Mouse (Mus musculus) CH12.LX (cell line): ENCODE data around the gene Olfr1247. TPM values are rescaled to one million over a fixed set of nuclear protein-coding genes. Genes with fewer than 3 reads are reported as not detected.

ENCODE experiments used
- DNase-seq: peaks from one replicate; pipeline ENCODE4 v3.0.0-alpha.2; 2013; ENCODE audit errors: extremely low read depth
- H3K27ac ChIP-seq: 2 replicates; pipeline ENCODE4 v1.5.1; 2012; ENCODE audit warnings: low read depth, mild to moderate bottlenecking, control low read depth, moderate library complexity; ENCODE audit not compliant: insufficient read depth
- H3K27me3 ChIP-seq: replicated peaks from 2 replicates; pipeline ENCODE3; 2012; ENCODE audit warnings: inconsistent platforms
- H3K36me3 ChIP-seq, 2 experiments: replicated peaks in 1 of 2; 2 replicates each; pipeline versions ENCODE3 to v1.6.1; 2012; ENCODE audit warnings: inconsistent platforms in 1 of 2, low read length in 1 of 2, mild to moderate bottlenecking in 1 of 2, mixed read lengths in 1 of 2, moderate library complexity in 1 of 2; ENCODE audit not compliant: control insufficient read depth in 1 of 2, insufficient read depth in 1 of 2
- H3K4me1 ChIP-seq, 2 experiments: 2 replicates each; pipeline ENCODE4 v1.6.1; 2012; ENCODE audit warnings: inconsistent platforms in 1 of 2, moderate library complexity in 1 of 2; ENCODE audit not compliant: insufficient read depth in 2 of 2, control insufficient read depth in 1 of 2
- H3K4me2 ChIP-seq: 2 replicates; pipeline ENCODE4 v1.6.1; 2012; ENCODE audit warnings: low read depth, mild to moderate bottlenecking, control low read depth; ENCODE audit not compliant: poor library complexity, insufficient read depth, severe bottlenecking
- H3K4me3 ChIP-seq, 3 experiments: fragments of 150-350 bp in 1 of 3; sonication (generic) in 1 of 3; replicated peaks in 1 of 3; 2 replicates each; pipeline versions ENCODE3 to v1.5.1; 2011 to 2012; ENCODE audit warnings: low read depth in 2 of 3, low read length in 2 of 3, mild to moderate bottlenecking in 2 of 3, moderate library complexity in 2 of 3, control low read depth in 1 of 3, improper control_type of control experiment in 1 of 3, inconsistent platforms in 1 of 3, mixed read lengths in 1 of 3; ENCODE audit not compliant: poor library complexity in 1 of 3
- H3K79me2 ChIP-seq: replicated peaks from 2 replicates; pipeline ENCODE4 v1.6.1; 2012; ENCODE audit warnings: mild to moderate bottlenecking, moderate library complexity; ENCODE audit not compliant: control insufficient read depth, poor library complexity, insufficient read depth, severe bottlenecking; ENCODE audit errors: extremely low read depth
- H3K9ac ChIP-seq: 2 replicates; pipeline ENCODE4 v1.6.1; 2012; ENCODE audit warnings: low read depth, mild to moderate bottlenecking, control low read depth, moderate library complexity; ENCODE audit not compliant: insufficient read depth
- H3K9me3 ChIP-seq: replicated peaks from 2 replicates; pipeline ENCODE3; 2012; ENCODE audit warnings: low read length, inconsistent platforms, mixed read lengths
- CHD1 ChIP-seq: IDR thresholded peaks from 2 replicates; pipeline ENCODE4 v1.6.1; 2012; ENCODE audit warnings: low read depth, low read length, improper control_type of control experiment, inconsistent platforms
- CHD2 ChIP-seq: IDR thresholded peaks from 2 replicates; pipeline ENCODE4 v1.6.1; 2011; ENCODE audit warnings: low read length, improper control_type of control experiment
- CTCF ChIP-seq, 2 experiments: IDR thresholded peaks in 1 of 2; conservative IDR thresholded peaks in 1 of 2; 2 replicates each; pipeline ENCODE4 v1.5.1; 2011 to 2012; ENCODE audit warnings: low read depth in 2 of 2, low read length in 2 of 2, improper control_type of control experiment in 1 of 2, inconsistent platforms in 1 of 2, mild to moderate bottlenecking in 1 of 2, moderate library complexity in 1 of 2
- E2F4 ChIP-seq: IDR thresholded peaks from 2 replicates; pipeline ENCODE4 v1.6.1; 2011; ENCODE audit warnings: low read depth, low read length, improper control_type of control experiment; ENCODE audit not compliant: insufficient replicate concordance
- EP300 ChIP-seq: IDR thresholded peaks from 2 replicates; pipeline ENCODE4 v1.6.1; 2011; ENCODE audit warnings: low read length, improper control_type of control experiment
- ETS1 ChIP-seq: conservative IDR thresholded peaks from 2 replicates; pipeline ENCODE4 v1.6.1; 2012; ENCODE audit warnings: low read depth, mild to moderate bottlenecking, inconsistent platforms, low read length, improper control_type of control experiment, moderate library complexity
- KAT2A ChIP-seq: IDR thresholded peaks from 2 replicates; pipeline ENCODE4 v1.6.1; 2012; ENCODE audit warnings: low read length, improper control_type of control experiment, inconsistent platforms; ENCODE audit not compliant: insufficient replicate concordance
- MAFK ChIP-seq: IDR thresholded peaks from 2 replicates; pipeline ENCODE4 v1.6.1; 2011; ENCODE audit warnings: low read length, improper control_type of control experiment; ENCODE audit not compliant: insufficient replicate concordance
- MAX ChIP-seq: IDR thresholded peaks from 2 replicates; pipeline ENCODE4 v1.6.1; 2011; ENCODE audit warnings: low read length, improper control_type of control experiment
- MAZ ChIP-seq: IDR thresholded peaks from 2 replicates; pipeline ENCODE4 v1.6.1; 2012; ENCODE audit warnings: low read depth, mild to moderate bottlenecking, inconsistent platforms, low read length, improper control_type of control experiment, moderate library complexity
- MYC ChIP-seq: IDR thresholded peaks from 2 replicates; pipeline ENCODE4 v1.6.1; 2011; ENCODE audit warnings: low read depth, mild to moderate bottlenecking, improper control_type of control experiment, low read length
- NELFE ChIP-seq: IDR thresholded peaks from 2 replicates; pipeline ENCODE4 v1.6.1; 2011; ENCODE audit warnings: low read depth, low read length, improper control_type of control experiment
- NRF1 ChIP-seq: IDR thresholded peaks from 2 replicates; pipeline ENCODE4 v1.6.1; 2014; ENCODE audit warnings: low read depth, mild to moderate bottlenecking, inconsistent platforms, low read length, improper control_type of control experiment, moderate library complexity
- PAX5 ChIP-seq: IDR thresholded peaks from 2 replicates; pipeline ENCODE4 v1.6.1; 2012; ENCODE audit warnings: low read length, inconsistent platforms, mixed read lengths
- TCF12 ChIP-seq: IDR thresholded peaks from 2 replicates; pipeline ENCODE4 v1.6.1; 2014; ENCODE audit warnings: low read depth, mild to moderate bottlenecking, inconsistent platforms, low read length, improper control_type of control experiment
- ZC3H11A ChIP-seq: IDR thresholded peaks from 2 replicates; pipeline ENCODE4 v1.6.1; 2012; ENCODE audit warnings: low read depth, mild to moderate bottlenecking, inconsistent platforms, low read length, improper control_type of control experiment
- ZMIZ1 ChIP-seq: IDR thresholded peaks from 2 replicates; pipeline ENCODE4 v1.6.1; 2012; ENCODE audit warnings: low read depth, mild to moderate bottlenecking, inconsistent platforms, low read length, improper control_type of control experiment
- ZNF384 ChIP-seq: IDR thresholded peaks from 2 replicates; pipeline ENCODE4 v1.6.1; 2012; ENCODE audit warnings: low read depth, low read length, improper control_type of control experiment, inconsistent platforms
- dilution Hi-C: fragments of 300-500 bp; cut with MboI; formaldehyde crosslinking; loops from 2 replicates; pipeline ENCODE4 v1.14.3; 2020; ENCODE audit warnings: low sequenced_read_pairs; ENCODE audit not compliant: extremely low pct_unique_long_range_greater_than_20kb, extremely low pct_ligation_motif_present
- in situ Hi-C: fragments of 300-500 bp; cut with MboI; formaldehyde crosslinking; loops from 3 replicates; pipeline ENCODE4 v1.14.3; 2019; ENCODE audit warnings: low sequenced_read_pairs, low pct_ligation_motif_present, low pct_unique_long_range_greater_than_20kb, mixed read lengths
- polyA plus RNA-seq: library from polyadenylated mRNA; unstranded; fragments of >175 nt; gene quantifications from 2 replicates; pipeline ENCODE4 v1.2.1, GENCODE M21; 2012; ENCODE audit warnings: low read depth; ENCODE audit not compliant: insufficient read length
- total RNA-seq, 2 experiments: library from RNA; depleted of rRNA; stranded (reverse); fragments of 300-350 nt in 1 of 2; fragments of >200 nt in 1 of 2; gene quantifications; 2 replicates each; pipeline ENCODE4 v1.2.3; 2012 to 2014

The Olfr1247 gene
- total RNA-seq (2012; rRNA removed): not detected in 2 replicates
- total RNA-seq (2014; rRNA removed): not detected in 2 replicates
- polyA plus RNA-seq: not detected in 2 replicates

- Histone ChIP-seq H3K4me1 (no peaks in the 10 kb centered on the region), H3K79me2 (no peaks in the 10 kb centered on the region), H3K9me3 (peaks cover 17% of the 10 kb centered on the region)
- no peak for DNase-seq
- TF ChIP-seq MAX (no peak), TCF12 (no peak), PAX5 (no peak), KAT2A (no peak), NRF1 (no peak), ZNF384 (no peak), ZC3H11A (no peak), CHD1 (no peak), CTCF (conservative IDR thresholded peaks at IDR 0.05 in 1 of 2, IDR thresholded peaks at IDR 0.05 in 1 of 2; ENCODE audit: low read depth in 2 of 2, low read length in 2 of 2) (no peak), CHD2 (no peak), MAZ (no peak), ETS1 (no peak), NELFE (no peak), E2F4 (no peak), MAFK (no peak), EP300 (no peak)
- TF ChIP-seq, all 38 proteins: peak for 0
- Histone ChIP-seq H3K4me3 (no peak within 1 kb of the TSS), H3K4me2 (no peak within 1 kb of the TSS), H3K9ac (no peak within 1 kb of the TSS), H3K36me3 (no peaks in the 10 kb centered on the region), H3K27me3 (no peaks in the 10 kb centered on the region), H3K27ac (no peak within 1 kb of the TSS)
- in situ Hi-C loops (no loop called here), dilution Hi-C loops (no loop called here)
Observed at GRCm38 (mm10) chr2:89614030-89614429, at the start of gene Olfr1247. TSS of gene Olfr1247 (minus strand) at chr2:89614130.

- H3K4me1 ChIP-seq: no peaks in the 10 kb centered on the region
- H3K27ac ChIP-seq: no peak within 1 kb of the TSS
- H3K27me3 ChIP-seq: no peaks in the 10 kb centered on the region
- TF ChIP-seq MYC (no peak), ZMIZ1 (no peak), TCF12 (no peak), MAFK (no peak)
- TF ChIP-seq, all 38 proteins: peak for 0
- dilution Hi-C loops: no loop called here
- peaks cover 5% of the 10 kb centered on the region for H3K9me3 ChIP-seq
- in situ Hi-C loops: no loop called here
- no peaks in the 10 kb centered on the region for H3K36me3 ChIP-seq
- no peak within 1 kb of the TSS for H3K4me2 ChIP-seq
- H3K4me3 ChIP-seq: no peak within 1 kb of the TSS
- H3K9ac ChIP-seq: no peak within 1 kb of the TSS
- DNase-seq: no peak
- no peaks in the 10 kb centered on the region for H3K79me2 ChIP-seq
Observed at GRCm38 (mm10) chr2:89661367-89661766, 47.4 kb upstream of the Olfr1247 start, which contains the start of gene Olfr1250. TSS of gene Olfr1250 (minus strand) at chr2:89661467.
